Mouse (Mus musculus) ES-E14 (cell line): ENCODE data around the gene Abcg1.

ENCODE experiments used
- HCFC1 ChIP-seq: IDR thresholded peaks from 2 replicates; pipeline ENCODE4 v1.6.1; 2012; ENCODE audit warnings: low read length, inconsistent platforms, borderline replicate concordance; ENCODE audit not compliant: insufficient read depth
- MAFK ChIP-seq: IDR thresholded peaks from 2 replicates; pipeline ENCODE4 v1.6.1; 2014; ENCODE audit warnings: mild to moderate bottlenecking, low read depth, low read length, inconsistent platforms; ENCODE audit not compliant: insufficient read depth
- ZC3H11A ChIP-seq: IDR thresholded peaks from 2 replicates; pipeline ENCODE4 v1.6.1; 2012; ENCODE audit warnings: low read depth, mild to moderate bottlenecking, inconsistent platforms, low read length, borderline replicate concordance
- ZNF384 ChIP-seq: IDR thresholded peaks from 2 replicates; pipeline ENCODE4 v1.6.1; 2012; ENCODE audit warnings: low read depth, low read length, inconsistent platforms

- no peak for TF ChIP-seq MAFK
- no peak for TF ChIP-seq ZC3H11A
- no peak for TF ChIP-seq ZNF384
- TF ChIP-seq HCFC1 = no peak
These were observed 31.2 kb downstream of the Abcg1 start for GRCm38 (mm10) chr17:31088711-31089110.
